Mouse (Mus musculus): ENCODE measurements around the gene Mical2. TPM values are rescaled to one million over a fixed set of nuclear protein-coding genes. Genes with fewer than 3 reads are reported as not detected.

Mical2 gene
- polyA plus RNA-seq, 1 experiment: 8.5 TPM

GRCm38 (mm10) chr7:112426811-112427210 is 201.2 kb downstream of the Mical2 start:
- Histone ChIP-seq H3K27ac (ENCODE audit: insufficient read depth, low read depth, low read length) (no peak overlapping the region), H3K4me3 (ENCODE audit: insufficient read depth, low read length) (no peak overlapping the region), H3K4me1 (ENCODE audit: control insufficient read depth, insufficient read depth, low read length) (no peaks in the 10 kb centered on the region)
- no peak for TF ChIP-seq POLR2A (IDR thresholded peaks at IDR 0.05; ENCODE audit: borderline replicate concordance, low read depth, low read length)

GRCm38 (mm10) chr7:112427357-112428157 is 201.9 kb downstream of the Mical2 start, which contains the start of gene Parva:
Parva (plus strand) TSS chr7:112427505.
- Histone ChIP-seq H3K27ac (ENCODE audit: insufficient read depth, low read depth, low read length) (no peak within 1 kb of the TSS), H3K4me3 (ENCODE audit: insufficient read depth, low read length) (no peak within 1 kb of the TSS; the same call in 1 of the 2 replicates), H3K4me1 (ENCODE audit: control insufficient read depth, insufficient read depth, low read length) (no peaks in the 10 kb centered on the region)
- no peak for TF ChIP-seq CTCF (IDR thresholded peaks at IDR 0.05; ENCODE audit: low read depth, low read length)
- no peak for TF ChIP-seq POLR2A (IDR thresholded peaks at IDR 0.05; ENCODE audit: borderline replicate concordance, low read depth, low read length)

- TF ChIP-seq CTCF (IDR thresholded peaks at IDR 0.05; ENCODE audit: low read depth, low read length): no peak
- TF ChIP-seq POLR2A (IDR thresholded peaks at IDR 0.05; ENCODE audit: borderline replicate concordance, low read depth, low read length): no peak
- Histone ChIP-seq H3K27ac (ENCODE audit: insufficient read depth, low read depth, low read length) (no peak overlapping the region), H3K4me3 (ENCODE audit: insufficient read depth, low read length) (no peak overlapping the region; the same call in 1 of the 2 replicates), H3K4me1 (ENCODE audit: control insufficient read depth, insufficient read depth, low read length) (no peaks in the 10 kb centered on the region)
Measured at GRCm38 (mm10) chr7:112428158-112428535, 202.5 kb downstream of the Mical2 start.

GRCm38 (mm10) chr7:112439846-112440245 is 214.2 kb downstream of the Mical2 start:
- TF ChIP-seq POLR2A (IDR thresholded peaks at IDR 0.05; ENCODE audit: borderline replicate concordance, low read depth, low read length): no peak
- no peak for TF ChIP-seq CTCF (IDR thresholded peaks at IDR 0.05; ENCODE audit: low read depth, low read length)
- no peak overlapping the region for H3K4me3 ChIP-seq (ENCODE audit: insufficient read depth, low read length)
- H3K4me1 ChIP-seq (ENCODE audit: control insufficient read depth, insufficient read depth, low read length): no peaks in the 10 kb centered on the region
- H3K27ac ChIP-seq (ENCODE audit: insufficient read depth, low read depth, low read length): no peak overlapping the region

GRCm38 (mm10) chr7:112444152-112444984 is 218.7 kb downstream of the Mical2 start:
- H3K4me3 ChIP-seq (ENCODE audit: insufficient read depth, low read length): no peak overlapping the region
- H3K27ac ChIP-seq (ENCODE audit: insufficient read depth, low read depth, low read length): no peak overlapping the region
- no peaks in the 10 kb centered on the region for H3K4me1 ChIP-seq (ENCODE audit: control insufficient read depth, insufficient read depth, low read length)
- TF ChIP-seq CTCF (IDR thresholded peaks at IDR 0.05; ENCODE audit: low read depth, low read length) (no peak), POLR2A (IDR thresholded peaks at IDR 0.05; ENCODE audit: borderline replicate concordance, low read depth, low read length) (no peak)

GRCm38 (mm10) chr7:112444985-112445367 is 219.3 kb downstream of the Mical2 start:
- Histone ChIP-seq H3K4me3 (ENCODE audit: insufficient read depth, low read length) (no peak overlapping the region), H3K4me1 (ENCODE audit: control insufficient read depth, insufficient read depth, low read length) (no peaks in the 10 kb centered on the region), H3K27ac (ENCODE audit: insufficient read depth, low read depth, low read length) (no peak overlapping the region)
- no peak for TF ChIP-seq POLR2A (IDR thresholded peaks at IDR 0.05; ENCODE audit: borderline replicate concordance, low read depth, low read length)
- TF ChIP-seq CTCF (IDR thresholded peaks at IDR 0.05; ENCODE audit: low read depth, low read length): no peak

- TF ChIP-seq CTCF (IDR thresholded peaks at IDR 0.05; ENCODE audit: low read depth, low read length): no peak
- no peak for TF ChIP-seq POLR2A (IDR thresholded peaks at IDR 0.05; ENCODE audit: borderline replicate concordance, low read depth, low read length)
- H3K4me1 ChIP-seq (ENCODE audit: control insufficient read depth, insufficient read depth, low read length): no peaks in the 10 kb centered on the region
- no peak overlapping the region for H3K27ac ChIP-seq (ENCODE audit: insufficient read depth, low read depth, low read length)
- no peak overlapping the region for H3K4me3 ChIP-seq (ENCODE audit: insufficient read depth, low read length)
Measured at GRCm38 (mm10) chr7:112446498-112446897, 220.8 kb downstream of the Mical2 start.

GRCm38 (mm10) chr7:112449954-112450700 is 224.5 kb downstream of the Mical2 start:
- H3K4me1 ChIP-seq (ENCODE audit: control insufficient read depth, insufficient read depth, low read length): no peaks in the 10 kb centered on the region
- no peak overlapping the region for H3K27ac ChIP-seq (ENCODE audit: insufficient read depth, low read depth, low read length)
- no peak overlapping the region for H3K4me3 ChIP-seq (ENCODE audit: insufficient read depth, low read length)
- no peak for TF ChIP-seq CTCF (IDR thresholded peaks at IDR 0.05; ENCODE audit: low read depth, low read length)
- no peak for TF ChIP-seq POLR2A (IDR thresholded peaks at IDR 0.05; ENCODE audit: borderline replicate concordance, low read depth, low read length)

GRCm38 (mm10) chr7:112452471-112452870 is 226.8 kb downstream of the Mical2 start:
- Histone ChIP-seq H3K4me3 (ENCODE audit: insufficient read depth, low read length) (no peak overlapping the region), H3K4me1 (ENCODE audit: control insufficient read depth, insufficient read depth, low read length) (no peaks in the 10 kb centered on the region), H3K27ac (ENCODE audit: insufficient read depth, low read depth, low read length) (no peak overlapping the region)
- no peak for TF ChIP-seq CTCF (IDR thresholded peaks at IDR 0.05; ENCODE audit: low read depth, low read length)
- no peak for TF ChIP-seq POLR2A (IDR thresholded peaks at IDR 0.05; ENCODE audit: borderline replicate concordance, low read depth, low read length)

Data from bone marrow macrophage, adult 2 months (primary cell).